Mouse (Mus musculus) ZHBTc4 (cell line): Measurements from ENCODE around the gene Ttc9.

Experiments used
- DNase-seq: peaks from one replicate; pipeline ENCODE4 v3.0.0-alpha.2; 2011; ENCODE audit warnings: low read depth, low spot score

Gene Ttc9

GRCm38 (mm10) chr12:81630915-81631660 lies at the start of gene Ttc9:
TSS of gene Ttc9 (plus strand) at chr12:81631249.
- peak; percentile 88 for DNase-seq

GRCm38 (mm10) chr12:81594902-81595671 lies 36.0 kb upstream of the Ttc9 start, which contains the start of gene Med6:
TSS of gene Med6 (minus strand) at chr12:81595008.
- peak; percentile 99 for DNase-seq

- DNase-seq: no peak
Measured at GRCm38 (mm10) chr12:81596547-81597262, 34.3 kb upstream of the Ttc9 start.

GRCm38 (mm10) chr12:81604995-81605784 lies 25.9 kb upstream of the Ttc9 start:
- DNase-seq: no peak

- DNase-seq: no peak
Measured at GRCm38 (mm10) chr12:81609445-81609844, 21.6 kb upstream of the Ttc9 start.

GRCm38 (mm10) chr12:81615807-81616206 lies 15.2 kb upstream of the Ttc9 start:
- no peak for DNase-seq

- DNase-seq: no peak
Measured at GRCm38 (mm10) chr12:81616980-81617379, 14.1 kb upstream of the Ttc9 start.

- peak; percentile 90 for DNase-seq
Measured at GRCm38 (mm10) chr12:81619302-81619701, 11.7 kb upstream of the Ttc9 start.

GRCm38 (mm10) chr12:81623377-81623776 lies 7.7 kb upstream of the Ttc9 start:
- DNase-seq: no peak

- no peak for DNase-seq
Measured at GRCm38 (mm10) chr12:81626226-81626861, 4.7 kb upstream of the Ttc9 start.

- DNase-seq: no peak
Measured at GRCm38 (mm10) chr12:81627426-81627825, 3.6 kb upstream of the Ttc9 start.

GRCm38 (mm10) chr12:81628091-81628490 lies 3.0 kb upstream of the Ttc9 start:
- DNase-seq: no peak

- DNase-seq: peak; percentile 76
Measured at GRCm38 (mm10) chr12:81630520-81630914, 532 bp upstream of the Ttc9 start.

GRCm38 (mm10) chr12:81631661-81632401 lies 782 bp downstream of the Ttc9 start:
- peak; percentile 78 for DNase-seq

- DNase-seq: no peak
Measured at GRCm38 (mm10) chr12:81633246-81633645, 2.2 kb downstream of the Ttc9 start.

GRCm38 (mm10) chr12:81640656-81641055 lies 9.6 kb downstream of the Ttc9 start:
- DNase-seq: no peak

- no peak for DNase-seq
Measured at GRCm38 (mm10) chr12:81642361-81643082, 11.5 kb downstream of the Ttc9 start.

GRCm38 (mm10) chr12:81646811-81647210 lies 15.8 kb downstream of the Ttc9 start:
- no peak for DNase-seq

- DNase-seq: no peak
Measured at GRCm38 (mm10) chr12:81653344-81653743, 22.3 kb downstream of the Ttc9 start.
